Mouse (Mus musculus) heart, postnatal 10 days (tissue): ENCODE results near the gene Fam20a. TPM values are rescaled to one million over a fixed set of nuclear protein-coding genes. Genes with fewer than 3 reads are reported as not detected.

ENCODE experiments used
- DNase-seq, 2 experiments: peaks; one replicate each; pipeline ENCODE4 v3.0.0; 2021
- intact Hi-C: fragments of 180-260 bp; cut with DNase I; formaldehyde crosslinking; loops from one replicate; pipeline ENCODE4 v1.15.1; 2025
- total RNA-seq, 2 experiments: library from RNA; stranded (reverse); gene quantifications; 2 replicates each; pipeline ENCODE4 v1.2.3; 2021

Gene Fam20a
- total RNA-seq, 2 experiments from 2014 or later, result 6.2 to 7.6 TPM

- intact Hi-C loops, result no loop called here
- DNase-seq, result peak; percentile 58 to 74
Measured at GRCm38 (mm10) chr11:109622518-109623037, 99.5 kb downstream of the Fam20a start.

- peak; percentile 67 to 81 for DNase-seq
- intact Hi-C loops, result loop anchor here (1.0 kb wide), 2 partner anchors 176 to 239 kb away; no protein-coding TSS in a partner anchor
Measured at GRCm38 (mm10) chr11:109621183-109621582, 100.9 kb downstream of the Fam20a start.

- no peak for DNase-seq
- intact Hi-C loops, result no loop called here
Measured at GRCm38 (mm10) chr11:109620356-109620755, 101.7 kb downstream of the Fam20a start.

Other genes with a start within 250 kb of the Fam20a start
- 1 to 10 TPM; 4.3 to 4.4 TPM for gene Arsg, start 248.9 kb downstream of the Fam20a start, total RNA-seq
- 10 to 100 TPM; 13.9 to 14.6 TPM for gene Slc16a6, start 248.7 kb downstream of the Fam20a start, total RNA-seq
- gene Wipi1, start 110.3 kb downstream of the Fam20a start, total RNA-seq, result 100 to 1,000 TPM; 101 to 112 TPM
- 100 to 1,000 TPM; 550 to 591 TPM for gene Prkar1a, start 72.9 kb downstream of the Fam20a start, total RNA-seq
- gene 1700012B07Rik, start 105.8 kb upstream of the Fam20a start, total RNA-seq, result not detected